Mouse (Mus musculus) liver, adult 2 months (tissue): ENCODE data around the gene Rbm5. TPM values are rescaled to one million over a fixed set of nuclear protein-coding genes. Genes with fewer than 3 reads are reported as not detected.
A peak's percentile ranks its signal among the peaks of the same experiment; 100 is the strongest.

Source experiments
- DNase-seq: peaks from one replicate; pipeline ENCODE4 v3.0.0-alpha.2; 2011; ENCODE audit warnings: low read depth, low spot score; ENCODE audit errors: extremely low read depth
- H3K27ac ChIP-seq: fragments of 200-500 bp; replicated peaks from 2 replicates; pipeline ENCODE4 v1.5.1; 2012; ENCODE audit warnings: low read depth, mild to moderate bottlenecking, control low read depth, inconsistent platforms, low read length; ENCODE audit not compliant: insufficient read depth
- H3K27me3 ChIP-seq: fragments of 200-500 bp; 2 replicates; pipeline ENCODE4 v1.6.1; 2012; ENCODE audit warnings: mild to moderate bottlenecking, moderate library complexity, low read length, inconsistent platforms; ENCODE audit not compliant: control insufficient read depth, insufficient read depth
- H3K36me3 ChIP-seq: fragments of 200-500 bp; 2 replicates; pipeline ENCODE4 v1.6.1; 2012; ENCODE audit warnings: low read length, inconsistent platforms; ENCODE audit not compliant: control insufficient read depth, insufficient read depth
- H3K4me1 ChIP-seq: fragments of 200-500 bp; 2 replicates; pipeline ENCODE4 v1.6.1; 2011; ENCODE audit warnings: low read length; ENCODE audit not compliant: control insufficient read depth, insufficient read depth
- H3K4me3 ChIP-seq: fragments of 200-500 bp; 2 replicates; pipeline ENCODE4 v1.5.1; 2011; ENCODE audit warnings: low read depth, mild to moderate bottlenecking, control low read depth, low read length, moderate library complexity; ENCODE audit not compliant: insufficient read depth
- H3K79me2 ChIP-seq: fragments of 200-500 bp; 2 replicates; pipeline ENCODE4 v1.6.1; 2012; ENCODE audit warnings: inconsistent platforms, mild to moderate bottlenecking, low read length, moderate library complexity; ENCODE audit not compliant: control insufficient read depth, insufficient read depth
- H3K9ac ChIP-seq: fragments of 200-500 bp; 2 replicates; pipeline ENCODE4 v1.6.1; 2012; ENCODE audit warnings: low read depth, mild to moderate bottlenecking, control low read depth, inconsistent platforms, low read length
- CTCF ChIP-seq: fragments of 200-500 bp; IDR thresholded peaks from 2 replicates; pipeline ENCODE4 v1.5.1; 2011; ENCODE audit warnings: low read depth, low read length, control low read depth
- POLR2A ChIP-seq: fragments of 200-500 bp; IDR thresholded peaks from 2 replicates; pipeline ENCODE4 v1.6.1; 2011; ENCODE audit warnings: low read length, control low read depth; ENCODE audit not compliant: insufficient read depth; ENCODE audit errors: extremely low read depth
- WGBS: fragments of 180-500 bp; shearing (Covaris S2); methylation state at CpG from one replicate; pipeline ENCODE4 v1.1.7; 2018; 5-methylcytosine and 5-hydroxymethylcytosine counted together
- polyA plus RNA-seq: library from polyadenylated mRNA; depleted of rRNA; stranded (reverse); fragments of >200 nt; gene quantifications from 2 replicates; pipeline ENCODE4 v1.2.3, GENCODE M21; 2012
- total RNA-seq: library from RNA; depleted of rRNA; stranded (reverse); fragments of >200 nt; gene quantifications from 2 replicates; pipeline ENCODE4 v1.2.3, GENCODE M21; 2014

The Rbm5 gene
- total and polyA plus RNA-seq, 2 experiments = 31.3 to 46.2 TPM

DNA sequence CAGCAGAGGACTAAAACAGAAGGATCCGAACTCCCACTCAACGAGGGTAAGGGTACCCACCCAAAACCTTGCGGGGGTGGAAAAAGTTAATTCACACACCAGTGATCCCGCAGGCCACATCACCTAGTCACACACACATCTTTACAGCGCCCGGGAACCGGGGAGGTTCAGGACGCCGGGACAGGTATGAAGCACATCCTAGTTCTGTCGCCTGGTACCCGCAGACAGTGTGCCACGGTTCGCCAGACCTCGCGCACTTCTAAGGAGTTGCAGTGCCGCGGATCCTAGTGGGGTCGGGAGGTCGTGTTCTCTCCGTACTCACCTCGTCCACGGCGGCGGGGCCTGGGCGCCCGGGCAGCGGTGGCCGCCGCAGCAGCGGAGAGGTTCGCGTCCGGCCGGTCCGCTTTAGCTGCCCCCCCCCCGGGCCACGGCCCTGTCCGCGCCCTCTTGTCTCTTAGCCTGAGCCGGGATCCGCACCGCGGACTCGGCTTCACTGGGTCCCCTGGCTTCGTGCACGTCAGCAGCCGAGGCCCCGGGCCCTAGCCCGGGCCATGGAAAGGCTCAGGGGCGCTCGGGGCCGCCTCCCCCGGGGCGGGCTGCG is 61.6 kb downstream of the Rbm5 start:
- H3K9ac ChIP-seq = peak overlapping the region; percentile 83
- no peaks in the 10 kb centered on the region for H3K36me3 ChIP-seq
- 1% methylated on average over 54 of the region's 55 CpGs for WGBS
- no peaks in the 10 kb centered on the region; the same call in 1 of the 2 replicates for H3K4me1 ChIP-seq
- H3K27me3 ChIP-seq = no peaks in the 10 kb centered on the region; the same call in 1 of the 2 replicates
- no peak for DNase-seq
- peak overlapping the region; percentile 73 for H3K4me3 ChIP-seq
- no peaks in the 10 kb centered on the region for H3K79me2 ChIP-seq
- peak overlapping the region; percentile 46; the same call in 1 of the 2 replicates for H3K27ac ChIP-seq
- TF ChIP-seq POLR2A (no peak), CTCF (no peak)

DNA sequence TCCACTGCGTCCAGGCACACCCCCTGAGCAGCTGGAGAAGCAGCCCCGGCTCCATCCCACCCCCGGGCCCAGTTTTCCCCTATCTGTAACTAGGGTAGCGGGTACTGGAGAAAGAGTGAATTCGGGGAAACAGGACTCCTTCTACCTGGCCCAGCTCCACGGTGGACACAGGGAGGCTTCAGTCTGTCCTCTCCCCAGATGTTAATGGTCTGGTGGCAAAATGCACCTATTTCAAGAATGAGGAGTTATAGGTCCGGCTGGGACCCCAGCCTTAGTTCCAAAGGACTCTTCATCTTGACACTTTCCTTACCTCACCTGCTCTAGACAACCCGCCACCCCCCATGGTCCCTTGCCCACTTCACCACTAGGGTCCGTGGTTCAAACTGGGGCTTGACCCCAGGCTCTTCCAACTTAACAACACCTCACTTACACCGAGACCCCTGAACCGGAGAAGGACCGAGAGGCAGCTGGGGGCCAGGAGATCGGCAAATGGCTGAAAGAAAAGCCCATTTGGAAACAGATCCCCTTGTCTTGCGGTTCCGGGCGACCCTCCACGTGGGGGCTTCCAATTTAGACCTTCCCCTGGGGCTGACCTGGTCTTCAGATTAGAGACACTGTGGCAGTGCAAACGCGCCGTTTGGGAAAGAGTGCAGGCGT is 62.2 kb downstream of the Rbm5 start:
- 9% methylated on average over 21 of the region's 21 CpGs for WGBS
- no peaks in the 10 kb centered on the region; the same call in 1 of the 2 replicates for H3K27me3 ChIP-seq
- no peak for DNase-seq
- peaks cover 2% of the 10 kb centered on the region; the same call in 1 of the 2 replicates for H3K4me1 ChIP-seq
- TF ChIP-seq CTCF (no peak), POLR2A (no peak)
- peak overlapping the region; percentile 73 for H3K4me3 ChIP-seq
- no peaks in the 10 kb centered on the region for H3K36me3 ChIP-seq
- H3K79me2 ChIP-seq = no peaks in the 10 kb centered on the region
- no peak overlapping the region for H3K27ac ChIP-seq
- H3K9ac ChIP-seq = peak overlapping the region; percentile 83

GRCm38 (mm10) chr9:107707701-107708438 is 62.9 kb downstream of the Rbm5 start:
- no peak overlapping the region for H3K27ac ChIP-seq
- H3K36me3 ChIP-seq = no peaks in the 10 kb centered on the region
- TF ChIP-seq CTCF (no peak), POLR2A (no peak)
- H3K27me3 ChIP-seq = no peaks in the 10 kb centered on the region; the same call in 1 of the 2 replicates
- 24% methylated on average over 17 of the region's 17 CpGs for WGBS
- no peak for DNase-seq
- H3K79me2 ChIP-seq = no peaks in the 10 kb centered on the region
- H3K4me1 ChIP-seq = peaks cover 2% of the 10 kb centered on the region; the same call in 1 of the 2 replicates
- H3K9ac ChIP-seq = peak overlapping the region; percentile 27
- H3K4me3 ChIP-seq = peak overlapping the region; percentile 44

- Histone ChIP-seq H3K27me3 (no peaks in the 10 kb centered on the region; the same call in 1 of the 2 replicates), H3K36me3 (no peaks in the 10 kb centered on the region), H3K4me3 (peak overlapping the region; percentile 21; the same call in 1 of the 2 replicates), H3K27ac (no peak overlapping the region), H3K79me2 (no peaks in the 10 kb centered on the region), H3K9ac (0 out of 2 replicates have a peak overlapping the region, but pooled peaks have one; percentile 8), H3K4me1 (peaks cover 2% of the 10 kb centered on the region; the same call in 1 of the 2 replicates)
- TF ChIP-seq POLR2A (no peak), CTCF (no peak)
- WGBS = 27% methylated on average over 14 of the region's 14 CpGs
- DNase-seq = no peak
These were observed 64.0 kb downstream of the Rbm5 start for GRCm38 (mm10) chr9:107706781-107707211.

- DNase-seq = peak; percentile 68
- Histone ChIP-seq H3K36me3 (no peaks in the 10 kb centered on the region), H3K4me1 (peaks cover 5% of the 10 kb centered on the region), H3K4me3 (no peak overlapping the region), H3K79me2 (no peaks in the 10 kb centered on the region), H3K27me3 (no peaks in the 10 kb centered on the region), H3K9ac (no peak overlapping the region), H3K27ac (peak overlapping the region; percentile 8; the same call in 1 of the 2 replicates)
- WGBS = 40% methylated on average over 14 of the region's 14 CpGs
- TF ChIP-seq CTCF (no peak), POLR2A (no peak)
These were observed 67.3 kb downstream of the Rbm5 start for GRCm38 (mm10) chr9:107703337-107704122.
